Mouse (Mus musculus): Measurements from ENCODE around the gene L2hgdh. TPM values are rescaled to one million over a fixed set of nuclear protein-coding genes. Genes with fewer than 3 reads are reported as not detected.

Gene L2hgdh
- polyA plus RNA-seq, 2 experiments: 7.5 to 9.3 TPM

- peaks cover 28 to 45% of the 10 kb centered on the region in 2 experiments for H3K4me1 ChIP-seq (replicated peaks; ENCODE audit: control insufficient read depth in 2 of 2, insufficient read depth in 2 of 2, low read length in 1 of 2)
- H3K9me3 ChIP-seq (ENCODE audit: control insufficient read depth, low read length): no peaks in the 10 kb centered on the region
- H3K4me3 ChIP-seq (ENCODE audit: insufficient read depth in 1 of 2, low read depth in 2 of 2, low read length in 2 of 2): no peak overlapping the region
- no peaks in the 10 kb centered on the region for H3K27me3 ChIP-seq (ENCODE audit: control insufficient read depth, insufficient read depth, low read length)
- H3K36me3 ChIP-seq (replicated peaks; ENCODE audit: control insufficient read depth, insufficient read depth, low read depth): no peaks in the 10 kb centered on the region
- 80% methylated on average over 9 of the region's 9 CpGs for whole genome bisulfite sequencing (ENCODE audit: insufficient replicate concordance)
- ATAC-seq (ENCODE audit: insufficient read depth) (no peak), DNase-seq (ENCODE audit: low read depth in 3 of 3, low spot score in 3 of 3) (no peak)
- H3K9ac ChIP-seq (replicated peaks): no peak overlapping the region
- no peak overlapping the region for H3K4me2 ChIP-seq (ENCODE audit: low read depth)
- TF ChIP-seq CTCF (IDR thresholded peaks at IDR 0.05; ENCODE audit: low read depth) (no peak), EP300 (IDR thresholded peaks at IDR 0.05; ENCODE audit: low read depth) (no peak)
- no peak overlapping the region; the same call in 1 of the 2 replicates for H3K27ac ChIP-seq
These were observed 40.9 kb upstream of the L2hgdh start for GRCm38 (mm10) chr12:69765543-69765942.

- ATAC-seq (ENCODE audit: insufficient read depth) (no peak), DNase-seq (ENCODE audit: low read depth in 3 of 3, low spot score in 3 of 3) (no peak)
- no peak overlapping the region for H3K4me3 ChIP-seq (ENCODE audit: insufficient read depth in 1 of 2, low read depth in 2 of 2, low read length in 2 of 2)
- no peaks in the 10 kb centered on the region for H3K27me3 ChIP-seq (ENCODE audit: control insufficient read depth, insufficient read depth, low read length)
- H3K9ac ChIP-seq (replicated peaks): peak overlapping the region; percentile 16; the same call in 1 of the 2 replicates
- H3K36me3 ChIP-seq (replicated peaks; ENCODE audit: control insufficient read depth, insufficient read depth, low read depth): no peaks in the 10 kb centered on the region
- peaks cover 48 to 51% of the 10 kb centered on the region in 2 experiments for H3K4me1 ChIP-seq (replicated peaks; ENCODE audit: control insufficient read depth in 2 of 2, insufficient read depth in 2 of 2, low read length in 1 of 2)
- H3K9me3 ChIP-seq (ENCODE audit: control insufficient read depth, low read length): no peaks in the 10 kb centered on the region
- 70% methylated on average over 2 of the region's 2 CpGs for WGBS (ENCODE audit: insufficient replicate concordance)
- TF ChIP-seq EP300 (IDR thresholded peaks at IDR 0.05; ENCODE audit: low read depth) (no peak), CTCF (IDR thresholded peaks at IDR 0.05; ENCODE audit: low read depth) (no peak)
- H3K27ac ChIP-seq: peak overlapping the region; percentile 36
- H3K4me2 ChIP-seq (ENCODE audit: low read depth): no peak overlapping the region
These were observed 36.9 kb upstream of the L2hgdh start for GRCm38 (mm10) chr12:69761603-69762002.

GRCm38 (mm10) chr12:69760743-69761406 lies 36.2 kb upstream of the L2hgdh start:
- peak overlapping the region; percentile 66 for H3K27ac ChIP-seq
- peak overlapping the region; percentile 25; the same call in 1 of the 2 replicates for H3K9ac ChIP-seq (replicated peaks)
- 88% methylated on average over 20 of the region's 20 CpGs for WGBS (ENCODE audit: insufficient replicate concordance)
- H3K4me3 ChIP-seq (ENCODE audit: insufficient read depth in 1 of 2, low read depth in 2 of 2, low read length in 2 of 2): no peak overlapping the region
- H3K27me3 ChIP-seq (ENCODE audit: control insufficient read depth, insufficient read depth, low read length): no peaks in the 10 kb centered on the region
- ATAC-seq (ENCODE audit: insufficient read depth) (no peak), DNase-seq (ENCODE audit: low read depth in 3 of 3, low spot score in 3 of 3) (no peak)
- no peaks in the 10 kb centered on the region for H3K36me3 ChIP-seq (replicated peaks; ENCODE audit: control insufficient read depth, insufficient read depth, low read depth)
- TF ChIP-seq EP300 (IDR thresholded peaks at IDR 0.05; ENCODE audit: low read depth) (no peak), CTCF (IDR thresholded peaks at IDR 0.05; ENCODE audit: low read depth) (no peak)
- peaks cover 49 to 51% of the 10 kb centered on the region in 2 experiments for H3K4me1 ChIP-seq (replicated peaks; ENCODE audit: control insufficient read depth in 2 of 2, insufficient read depth in 2 of 2, low read length in 1 of 2)
- no peak overlapping the region for H3K4me2 ChIP-seq (ENCODE audit: low read depth)
- H3K9me3 ChIP-seq (ENCODE audit: control insufficient read depth, low read length): no peaks in the 10 kb centered on the region

GRCm38 (mm10) chr12:69760014-69760413 lies 35.3 kb upstream of the L2hgdh start:
- no peaks in the 10 kb centered on the region for H3K9me3 ChIP-seq (ENCODE audit: control insufficient read depth, low read length)
- peaks cover 51 to 52% of the 10 kb centered on the region in 2 experiments for H3K4me1 ChIP-seq (replicated peaks; ENCODE audit: control insufficient read depth in 2 of 2, insufficient read depth in 2 of 2, low read length in 1 of 2)
- H3K4me2 ChIP-seq (ENCODE audit: low read depth): peak overlapping the region; percentile 77
- H3K27ac ChIP-seq: peak overlapping the region; percentile 99
- WGBS (ENCODE audit: insufficient replicate concordance): 40% methylated on average over 6 of the region's 6 CpGs
- DNase-seq (ENCODE audit: low read depth in 3 of 3, low spot score in 3 of 3) (no peak), ATAC-seq (ENCODE audit: insufficient read depth) (no peak)
- peak overlapping the region in 1 of 2 experiments; percentile 16; a peak in 1 of 4 replicates for H3K4me3 ChIP-seq (ENCODE audit: insufficient read depth in 1 of 2, low read depth in 2 of 2, low read length in 2 of 2)
- no peaks in the 10 kb centered on the region for H3K36me3 ChIP-seq (replicated peaks; ENCODE audit: control insufficient read depth, insufficient read depth, low read depth)
- no peak for TF ChIP-seq EP300 (IDR thresholded peaks at IDR 0.05; ENCODE audit: low read depth)
- no peaks in the 10 kb centered on the region for H3K27me3 ChIP-seq (ENCODE audit: control insufficient read depth, insufficient read depth, low read length)
- peak overlapping the region; percentile 85 for H3K9ac ChIP-seq (replicated peaks)

- H3K4me1 ChIP-seq (replicated peaks; ENCODE audit: control insufficient read depth in 2 of 2, insufficient read depth in 2 of 2, low read length in 1 of 2): peaks cover 51 to 52% of the 10 kb centered on the region in 2 experiments
- ATAC-seq (ENCODE audit: insufficient read depth): peak; percentile 75
These were observed 34.7 kb upstream of the L2hgdh start for GRCm38 (mm10) chr12:69759267-69759885.

More at GRCm38 (mm10) chr12:69759267-69759885, 34.7 kb upstream of the L2hgdh start:
- peak; percentile 91 to 94 (median 94) for DNase-seq (ENCODE audit: low read depth in 3 of 3, low spot score in 3 of 3)
- H3K36me3 ChIP-seq (replicated peaks; ENCODE audit: control insufficient read depth, insufficient read depth, low read depth): no peaks in the 10 kb centered on the region
- H3K9ac ChIP-seq (replicated peaks): peak overlapping the region; percentile 87
- H3K4me2 ChIP-seq (ENCODE audit: low read depth): peak overlapping the region; percentile 77
- H3K27me3 ChIP-seq (ENCODE audit: control insufficient read depth, insufficient read depth, low read length): no peaks in the 10 kb centered on the region
- H3K9me3 ChIP-seq (ENCODE audit: control insufficient read depth, low read length): no peaks in the 10 kb centered on the region
- peak overlapping the region; percentile 99 for H3K27ac ChIP-seq
- WGBS (ENCODE audit: insufficient replicate concordance): 15% methylated on average over 7 of the region's 7 CpGs
- TF ChIP-seq EP300 (IDR thresholded peaks at IDR 0.05; ENCODE audit: low read depth): peak; percentile 93
- no peak for TF ChIP-seq CTCF (IDR thresholded peaks at IDR 0.05; ENCODE audit: low read depth)
- H3K4me3 ChIP-seq (ENCODE audit: insufficient read depth in 1 of 2, low read depth in 2 of 2, low read length in 2 of 2): peak overlapping the region; percentile 37 to 38

Data from liver, embryonic 14.5 days (tissue).